Mouse (Mus musculus) kidney, adult 8-10 months (tissue): Measurements from ENCODE around the gene 1810049J17Rik.

ENCODE experiments used
- DNase-seq, 2 experiments: peaks; one replicate each; pipeline ENCODE4 v3.0.0; 2022

Gene 1810049J17Rik

DNA sequence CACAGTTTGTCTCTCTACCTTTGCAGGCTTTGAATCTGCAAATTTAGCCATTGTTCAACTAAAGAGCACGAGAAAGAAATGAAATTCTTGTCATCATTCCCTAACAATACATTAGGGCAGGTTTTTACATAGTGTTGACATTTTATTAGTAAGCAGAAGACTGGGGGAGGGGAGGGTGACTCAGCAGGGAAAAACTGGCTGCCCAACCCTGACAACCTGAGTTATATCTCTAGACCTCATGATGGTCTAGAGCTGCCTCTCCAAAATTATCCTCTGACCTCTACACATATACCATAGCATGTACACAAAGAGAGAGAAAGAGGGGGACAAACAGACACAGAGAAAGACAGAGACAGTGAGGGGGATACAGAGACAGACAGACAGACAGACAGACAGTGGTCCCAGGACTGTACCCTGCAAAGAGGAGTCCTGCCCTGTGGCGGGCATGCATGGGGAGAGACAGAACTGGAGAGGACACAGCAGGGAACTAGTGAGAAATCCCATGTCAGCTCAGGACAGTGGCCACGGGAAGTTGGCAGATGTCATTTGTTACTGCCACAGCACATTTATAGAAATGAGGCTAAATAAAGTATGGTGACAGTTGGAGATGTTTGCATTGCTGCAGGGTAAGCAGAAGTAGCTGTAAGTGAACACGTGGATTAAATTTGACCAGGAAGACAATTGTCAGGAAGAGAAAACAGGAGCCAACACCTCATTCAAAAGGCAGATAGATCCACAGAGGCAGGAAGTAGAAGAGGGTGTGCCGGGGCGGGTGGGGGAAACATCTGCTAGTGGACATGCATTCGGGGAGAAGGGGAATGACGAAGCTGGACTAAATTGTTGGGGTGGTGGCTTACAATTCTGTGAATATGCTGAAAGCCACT, 15.3 kb downstream of the 1810049J17Rik start:
- DNase-seq = no peak

DNA sequence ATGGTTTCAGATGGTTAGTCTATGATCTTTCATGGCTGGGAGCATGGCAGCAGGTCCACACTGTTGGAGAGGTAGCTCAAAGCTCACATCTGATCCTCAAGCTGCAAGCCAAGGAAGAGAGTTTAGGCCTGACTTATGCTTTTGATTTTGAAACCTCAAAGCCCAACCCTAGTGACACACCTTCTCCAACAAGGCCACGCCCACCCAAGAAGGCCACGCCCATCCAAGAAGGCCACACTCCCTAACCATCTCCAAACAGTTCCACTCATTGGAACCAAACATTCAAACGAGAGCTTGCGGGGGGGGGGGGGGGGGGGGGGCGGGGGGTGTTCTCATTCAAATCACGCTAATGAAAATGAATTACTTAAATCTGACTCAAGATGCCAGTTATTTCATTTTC, 19.9 kb downstream of the 1810049J17Rik start:
- no peak for DNase-seq

DNA sequence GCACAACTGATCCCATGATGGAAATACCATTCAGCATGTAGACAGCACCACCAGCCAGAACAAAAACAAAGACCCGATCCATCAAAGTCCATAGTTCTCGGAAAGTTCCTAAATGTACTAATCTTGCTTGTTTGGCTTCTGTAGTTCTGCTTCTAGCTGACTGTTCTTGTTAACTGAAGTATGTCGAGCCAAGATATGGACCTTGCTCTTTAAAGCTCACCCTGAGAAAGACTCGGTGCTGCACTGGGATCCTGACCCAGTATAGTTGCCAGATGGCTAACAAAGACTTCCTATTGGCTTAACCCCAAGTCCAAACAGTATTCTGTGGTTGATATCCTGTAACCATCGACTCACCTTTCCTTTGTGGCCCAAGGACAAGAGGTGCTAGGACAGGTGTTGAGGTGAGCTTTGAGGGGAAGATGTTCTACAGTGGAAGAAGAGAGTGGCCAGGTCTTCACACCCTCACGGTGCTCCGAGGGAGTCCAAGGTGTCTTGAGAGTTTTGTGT, 23.4 kb downstream of the 1810049J17Rik start:
- peak in 1 of 2 experiments; percentile 31 for DNase-seq

- DNase-seq = no peak
Measured at GRCm38 (mm10) chr15:12296228-12296627, 25.5 kb downstream of the 1810049J17Rik start.

DNA sequence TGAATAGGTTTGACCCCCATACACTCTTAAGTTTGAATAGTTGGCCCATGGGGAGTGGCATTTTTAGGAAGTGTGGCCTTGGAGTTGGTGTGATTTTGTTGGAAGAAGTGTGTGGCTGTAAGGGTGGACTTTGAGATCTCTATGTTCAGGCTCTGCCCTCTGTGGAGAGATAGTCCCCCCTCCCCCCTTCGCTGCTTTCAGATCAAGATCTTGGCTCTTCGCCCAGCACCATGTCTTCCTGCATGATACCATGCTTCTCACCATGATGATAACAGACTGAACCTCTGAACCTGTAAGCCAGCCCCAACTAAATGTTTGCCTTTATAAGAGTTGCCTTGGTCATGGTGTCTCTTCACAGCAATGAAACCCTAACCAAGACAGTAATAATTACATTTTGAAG, 29.9 kb downstream of the 1810049J17Rik start:
- no peak for DNase-seq

DNA sequence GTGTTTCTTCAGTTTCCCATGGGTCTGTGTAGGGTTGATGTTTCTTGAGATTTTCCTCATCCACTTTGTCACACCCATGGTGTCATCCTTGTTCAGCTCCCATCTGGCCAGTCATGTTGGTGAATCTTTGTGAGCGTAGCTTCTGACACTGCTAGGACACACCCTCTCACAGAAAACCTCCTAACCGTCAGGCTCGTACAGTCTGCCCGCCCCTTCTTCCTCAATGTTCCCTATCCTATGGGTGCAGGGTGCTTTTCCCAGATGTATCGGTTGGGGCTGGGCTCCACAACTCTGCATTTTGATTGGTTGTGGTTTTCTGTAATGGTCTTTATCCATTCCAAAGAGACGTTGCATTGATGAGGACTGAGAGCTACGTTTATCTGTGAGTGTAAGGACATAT, 31.4 kb downstream of the 1810049J17Rik start:
- DNase-seq = no peak

DNA sequence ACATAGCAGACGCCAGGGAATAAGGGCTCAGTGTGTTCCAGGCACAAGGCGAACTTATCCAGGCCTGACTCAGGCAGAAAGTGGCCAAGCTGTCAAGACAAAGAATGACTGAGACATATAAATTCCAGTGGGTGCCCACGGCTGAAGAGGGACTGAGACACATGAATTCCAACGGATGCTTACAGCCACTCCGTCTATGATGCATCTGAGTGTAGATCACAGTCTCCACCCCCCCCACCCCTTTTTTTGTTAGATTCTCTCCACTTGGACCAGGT, 36.2 kb downstream of the 1810049J17Rik start:
- no peak for DNase-seq

DNA sequence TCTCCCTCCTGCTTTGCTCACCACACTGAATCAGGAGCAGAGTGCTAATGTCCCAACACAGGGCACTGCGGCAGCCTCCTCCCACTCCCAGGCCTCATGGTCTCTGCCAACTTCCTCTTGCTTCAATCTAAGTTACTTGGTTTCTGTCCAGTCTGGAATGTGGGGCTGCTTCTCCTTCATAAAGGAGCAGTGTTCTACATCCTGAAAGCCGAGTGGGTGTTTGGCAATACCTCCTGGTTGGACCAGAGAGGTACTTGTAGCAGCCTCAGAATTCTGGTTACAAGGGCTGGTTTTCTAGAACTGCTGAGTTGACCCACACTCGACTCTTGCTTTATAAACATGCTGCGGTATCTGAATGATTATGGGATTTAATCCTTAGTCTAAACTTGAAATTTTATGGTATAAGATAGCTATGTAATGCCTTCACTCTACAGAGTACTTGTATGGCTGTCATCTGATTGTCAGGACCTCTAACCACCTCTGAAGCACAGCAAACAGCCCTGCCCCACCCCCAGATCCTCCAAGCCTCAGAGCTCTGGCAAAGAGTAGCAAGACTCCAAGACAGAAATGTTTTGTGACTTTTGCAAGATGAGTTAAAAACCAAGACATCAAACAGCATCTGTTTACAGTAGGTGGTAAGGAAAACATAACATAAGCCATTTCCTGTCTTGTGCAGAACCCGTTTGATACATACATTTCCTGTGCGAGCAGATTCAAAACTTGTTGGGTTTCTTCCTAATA, 36.7 kb downstream of the 1810049J17Rik start:
- no peak for DNase-seq

DNA sequence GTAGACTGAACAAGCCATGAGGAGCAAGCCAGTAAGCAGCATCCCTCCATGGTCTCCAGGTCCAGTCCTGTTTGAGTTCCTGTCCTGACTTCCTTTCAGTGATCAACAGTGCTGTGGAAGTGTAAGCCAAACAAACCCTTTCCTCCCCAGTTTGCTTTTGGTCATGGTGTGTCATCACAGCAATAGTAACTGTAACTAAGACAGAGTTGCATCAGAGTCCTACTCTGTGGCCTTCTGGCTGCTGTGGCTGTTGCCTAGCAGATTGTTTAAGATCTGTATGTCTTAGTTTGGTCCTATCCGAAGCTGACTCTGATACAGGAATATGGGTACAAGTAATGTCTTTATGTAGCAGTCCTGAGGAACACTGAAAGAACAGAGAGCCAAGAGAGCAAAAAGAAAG, 41.9 kb downstream of the 1810049J17Rik start:
- no peak for DNase-seq

GRCm38 (mm10) chr15:12275091-12275623, 46.5 kb downstream of the 1810049J17Rik start:
- DNase-seq = no peak

DNA sequence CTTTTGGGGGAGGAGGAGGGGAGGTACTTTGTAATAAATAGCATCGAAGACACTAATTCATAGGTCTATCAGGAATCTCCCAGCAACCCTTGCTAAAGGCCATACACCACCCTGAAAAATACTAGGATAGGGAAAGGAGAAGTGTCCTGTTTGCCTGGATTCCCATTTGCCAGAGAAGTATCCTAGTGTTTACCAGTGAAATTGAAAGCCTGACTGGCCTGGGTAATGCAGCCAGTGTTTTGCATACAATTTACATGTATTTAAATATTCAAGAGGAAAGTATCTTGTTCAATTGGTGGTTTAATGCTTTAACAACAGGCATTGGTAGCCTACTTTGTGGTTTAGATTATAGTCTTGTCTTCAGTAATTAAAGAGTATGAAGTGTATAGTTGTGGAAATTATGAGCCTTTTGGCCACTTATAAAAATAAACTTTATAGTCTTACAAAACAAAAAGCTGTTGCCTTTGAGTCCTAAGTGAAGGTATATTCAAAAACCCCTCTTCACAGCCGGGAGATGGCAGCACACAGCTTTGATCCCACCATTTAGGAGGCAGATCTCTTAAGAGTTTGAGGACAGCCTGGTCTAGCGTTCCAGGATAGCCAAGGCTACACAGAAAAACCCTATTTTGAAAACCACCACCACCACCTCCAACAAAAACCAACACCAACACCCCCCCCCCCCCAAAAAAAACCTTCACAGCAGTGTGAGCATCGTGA, 47.5 kb downstream of the 1810049J17Rik start:
- no peak for DNase-seq

GRCm38 (mm10) chr15:12273325-12274052, 48.2 kb downstream of the 1810049J17Rik start:
- DNase-seq = peak in 1 of 2 experiments; percentile 9
